ENCODE assay signal across 12 mouse cellular contexts in the genomic region with DNA sequence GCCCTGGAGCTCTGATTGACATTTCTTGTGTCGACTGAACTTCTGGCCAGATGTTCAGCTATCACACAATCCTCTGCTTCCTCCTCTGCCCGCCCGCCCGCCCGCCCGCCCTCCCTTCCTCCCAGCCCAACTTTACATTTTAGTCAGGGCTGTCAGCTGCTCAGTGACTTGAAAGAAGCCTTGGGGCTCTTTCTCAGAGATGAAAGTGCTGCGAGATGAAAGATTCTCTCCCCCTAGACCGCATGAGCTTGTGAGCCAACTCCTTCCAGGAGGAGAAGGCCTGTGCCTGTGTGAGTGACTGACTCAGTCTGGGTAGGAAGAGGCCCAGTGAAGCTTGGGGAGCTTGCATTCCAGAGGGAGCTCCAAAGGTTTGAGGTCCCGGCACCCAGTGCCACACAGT. TPM values are rescaled to one million over a fixed set of nuclear protein-coding genes. Genes with fewer than 3 reads are reported as not detected.
DNase-seq lines count a peak whose midpoint lies in the region; ATAC-seq lines count a peak whose summit lies in the region.
"Had no signal": no experiment of that assay in that cellular context is flagged by ENCODE, and none has a peak within 500 bp of the region (broad histone marks: within the 10 kb centered on the region; RNA-seq: fewer than 3 reads in every experiment).

No protein-coding gene starts in this region.

- no peaks in the 10 kb centered on the region for H3K27me3 ChIP-seq in neural tube, embryonic 15.5 days (replicated peaks)

- peak; percentile 17; the same call in 1 of the 2 replicates for ATAC-seq in frontal cortex, adult (ENCODE audit: low TSS enrichment)
- ATAC-seq in neural tube, embryonic 15.5 days (ENCODE audit: low FRiP score) = no peak
- ATAC-seq in inflammation-experienced regulatory T-cells, adult 6 months = peak; percentile 89
- ATAC-seq in megakaryocyte progenitor cell, adult 5-6 weeks (replicated peaks; ENCODE audit: poor library complexity) = no peak
- ATAC-seq: liver, postnatal 0 days had no signal

- no peak overlapping the region for H3K4me3 ChIP-seq in neural tube, embryonic 15.5 days (replicated peaks)
- H3K4me3 ChIP-seq: heart, embryonic 10.5 days had no signal

- DNase-seq in frontal cortex, postnatal 14 days (ENCODE audit: low spot score in 2 of 2) = no peak
- DNase-seq in neural tube, embryonic 10.5 days (ENCODE audit: extremely low spot score, low spot score) = no peak
- DNase-seq in thymus, postnatal 4 days = peak; percentile 52
- no peak for DNase-seq in right cerebral cortex, adult 2 months (ENCODE audit: low spot score in 2 of 2)
- DNase-seq: adrenal gland, postnatal 14 days; cerebellum, adult 18-20 months; liver, postnatal 0 days had no signal

- H3K4me2 ChIP-seq in neural tube, embryonic 15.5 days = no peak overlapping the region

- 0 out of 2 replicates have a peak overlapping the region, but pooled peaks have one; percentile 6 for H3K9ac ChIP-seq in neural tube, embryonic 15.5 days (replicated peaks)
- H3K9ac ChIP-seq: liver, postnatal 0 days had no signal

- H3K27ac ChIP-seq in neural tube, embryonic 15.5 days (replicated peaks) = peak overlapping the region; percentile 46; the same call in 1 of the 2 replicates
- H3K27ac ChIP-seq: heart, embryonic 10.5 days had no signal

- peaks cover 28% of the 10 kb centered on the region for H3K4me1 ChIP-seq in neural tube, embryonic 15.5 days

- no peaks in the 10 kb centered on the region for H3K9me3 ChIP-seq in neural tube, embryonic 15.5 days (replicated peaks)
- H3K9me3 ChIP-seq: heart, embryonic 10.5 days had no signal

- H3K36me3 ChIP-seq in neural tube, embryonic 15.5 days = no peaks in the 10 kb centered on the region
- H3K36me3 ChIP-seq: heart, embryonic 10.5 days had no signal

- 72% methylated on average over 9 of the region's 9 CpGs for WGBS in neural tube, embryonic 15.5 days

RNA-seq across cellular contexts. Expression of a gene that starts 9.4 kb away (rescaled TPM):
- polyA plus RNA-seq in neural tube, embryonic 15.5 days (2015; fragmentation: Nextera tagmentation; extraction: Ambion mirVana) = 51.3 and 52.6 TPM in 2 replicates
- 10 to 100 TPM; 45.7 to 73.0 (median 53.6) TPM for polyA plus RNA-seq in inflammation-experienced regulatory T-cells, adult 6 months (2017; shearing (Covaris generic))
- 22.5 and 26.0 TPM in 2 replicates for total RNA-seq in megakaryocyte progenitor cell, adult 5-6 weeks (2015)
- 44.0 and 52.0 TPM in 2 replicates for total RNA-seq in megakaryocyte progenitor cell, adult 5-6 weeks (2017)

Comparison
In these comparisons a context has a peak if more than half of its experiments do, and no peak if none do; other contexts are left out.
1. ATAC-seq: peak in frontal cortex, adult (single experiment) and inflammation-experienced regulatory T-cells, adult 6 months (single experiment); none in neural tube, embryonic 15.5 days (single experiment) and megakaryocyte progenitor cell, adult 5-6 weeks (single experiment).